Mouse (Mus musculus): ENCODE results near the gene Has3.

DNA sequence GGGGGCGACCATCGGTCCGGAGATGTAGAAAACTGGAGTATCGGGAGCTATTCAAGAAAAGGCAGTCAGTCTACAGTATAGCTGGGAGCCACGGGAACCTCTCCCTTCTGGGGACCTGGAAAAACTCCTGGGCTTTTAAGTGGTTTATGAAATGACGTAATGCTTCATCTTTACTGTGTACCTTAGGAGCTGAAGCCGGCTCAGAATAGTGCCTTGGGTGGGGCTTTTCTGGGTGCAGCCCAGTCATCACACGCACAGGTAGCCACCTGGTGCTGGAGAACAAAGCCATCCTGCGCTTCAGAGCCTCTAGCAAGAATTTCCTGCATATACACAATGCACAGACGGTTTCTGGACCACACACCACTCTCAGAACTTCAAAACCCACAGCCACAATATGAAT lies 7.2 kb upstream of the Has3 start:
- TF ChIP-seq CTCF (IDR thresholded peaks at IDR 0.05; ENCODE audit: control insufficient read depth, insufficient read depth, insufficient read length) (no peak), MAX (IDR thresholded peaks at IDR 0.05) (no peak), MYOD1 (IDR thresholded peaks at IDR 0.05; ENCODE audit: control insufficient read depth, insufficient read length, low read depth) (no peak), USF1 (IDR thresholded peaks at IDR 0.05; ENCODE audit: low read depth) (no peak), FOSL1 (IDR thresholded peaks at IDR 0.05; ENCODE audit: insufficient read depth, low read length, poor library complexity, severe bottlenecking) (no peak), CEBPB (IDR thresholded peaks at IDR 0.05; ENCODE audit: low read depth) (no peak), MYOG (IDR thresholded peaks at IDR 0.05; ENCODE audit: control insufficient read depth, extremely low read depth, insufficient read length) (no peak)

Data from C2C12 (cell line).